In the genomic region with DNA sequence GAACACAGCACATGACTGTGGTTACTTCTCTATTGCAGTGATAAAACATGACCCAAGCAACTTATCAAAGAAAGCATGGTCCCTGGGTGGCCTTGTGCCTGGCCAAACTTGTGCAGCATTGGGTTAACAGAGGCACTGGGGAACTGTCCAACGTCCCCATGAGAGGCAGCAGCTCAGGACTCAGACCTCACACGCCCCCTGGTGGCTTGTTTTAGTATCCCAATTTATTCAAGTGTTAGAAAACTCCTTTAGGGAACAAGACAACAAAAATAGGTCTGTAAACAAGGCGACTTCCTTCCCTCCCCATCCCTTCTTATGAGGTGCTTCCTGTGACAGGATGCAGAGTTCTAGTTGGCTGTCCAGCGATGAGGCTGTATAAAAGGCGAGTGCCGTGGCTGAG, we compare ENCODE assay signal across 8 mouse cellular contexts. TPM values are rescaled to one million over a fixed set of nuclear protein-coding genes. Genes with fewer than 3 reads are reported as not detected.
DNase-seq lines count a peak whose midpoint lies in the region; ATAC-seq and TF ChIP-seq lines count a peak whose summit lies in the region.

No protein-coding gene starts in this region.

- peaks cover 8% of the 10 kb centered on the region; the same call in 1 of the 2 replicates for H3K36me3 ChIP-seq in intestine, embryonic 14.5 days (ENCODE audit: control insufficient read depth, insufficient read depth, low read length)
- no peaks in the 10 kb centered on the region for H3K36me3 ChIP-seq in intestine, embryonic 15.5 days
- H3K36me3 ChIP-seq in ES-E14 (ENCODE audit: control insufficient read depth, insufficient read depth, low read length, poor library complexity, severe bottlenecking) = peaks cover 17% of the 10 kb centered on the region

- no peak for ATAC-seq in intestine, embryonic 14.5 days (replicated peaks; ENCODE audit: low FRiP score, low TSS enrichment, low read depth)
- no peak for ATAC-seq in intestine, embryonic 15.5 days
- peak; percentile 84 for ATAC-seq in megakaryocyte-erythroid progenitor cell, adult 5-6 weeks (replicated peaks; ENCODE audit: low FRiP score, low TSS enrichment, poor library complexity, severe bottlenecking)

- no peak overlapping the region for H3K27ac ChIP-seq in intestine, embryonic 14.5 days (ENCODE audit: low read depth)
- H3K27ac ChIP-seq in intestine, embryonic 15.5 days = no peak overlapping the region
- H3K27ac ChIP-seq in ES-E14 (ENCODE audit: insufficient read depth, low read depth, low read length, poor library complexity, severe bottlenecking) = no peak overlapping the region

- H3K9ac ChIP-seq in intestine, embryonic 14.5 days (ENCODE audit: low read length) = no peak overlapping the region
- no peak overlapping the region for H3K9ac ChIP-seq in intestine, embryonic 15.5 days
- H3K9ac ChIP-seq in ES-E14 (ENCODE audit: insufficient read depth, low read depth, low read length, poor library complexity, severe bottlenecking) = no peak overlapping the region

- 24% methylated on average over 6 of the region's 6 CpGs for whole genome bisulfite sequencing in intestine, embryonic 14.5 days
- 27% methylated on average over 6 of the region's 6 CpGs for WGBS in intestine, embryonic 15.5 days

- no peaks in the 10 kb centered on the region for H3K4me1 ChIP-seq in intestine, embryonic 14.5 days (replicated peaks; ENCODE audit: control insufficient read depth, insufficient read depth, low read length)
- no peaks in the 10 kb centered on the region for H3K4me1 ChIP-seq in intestine, embryonic 15.5 days (replicated peaks)
- peaks cover 0 to 3% of the 10 kb centered on the region in 2 experiments; a peak in 1 of 4 replicates for H3K4me1 ChIP-seq in ES-E14 (ENCODE audit: control insufficient read depth in 2 of 2, insufficient read depth in 2 of 2, low read length in 2 of 2, poor library complexity in 1 of 2)

- DNase-seq in intestine, embryonic 14.5 days (ENCODE audit: low spot score) = peak; percentile 61
- peak; percentile 82 for DNase-seq in ES-E14 (ENCODE audit: low read depth, low spot score)
- DNase-seq in brain, adult 2 months (ENCODE audit: low read depth, low spot score) = peak; percentile 72
- peak; percentile 36 to 65 for DNase-seq in frontal cortex, postnatal 36 days (ENCODE audit: low spot score in 2 of 2)
- peak; percentile 59 to 66 for DNase-seq in layer of hippocampus, postnatal 10 days (ENCODE audit: low spot score in 2 of 2)
- peak; percentile 30 for DNase-seq in thymus, postnatal 25 days

- no peaks in the 10 kb centered on the region for H3K9me3 ChIP-seq in intestine, embryonic 14.5 days (ENCODE audit: control insufficient read depth, low read length)
- no peaks in the 10 kb centered on the region for H3K9me3 ChIP-seq in intestine, embryonic 15.5 days
- no peaks in the 10 kb centered on the region for H3K9me3 ChIP-seq in ES-E14 (ENCODE audit: control insufficient read depth, insufficient read depth, low read depth, low read length)

- H3K4me2 ChIP-seq in intestine, embryonic 14.5 days (ENCODE audit: low read length) = no peak overlapping the region
- H3K4me2 ChIP-seq in intestine, embryonic 15.5 days (replicated peaks) = no peak overlapping the region

- in situ Hi-C loops in ES-E14 (cut with MboI; ENCODE audit: low sequenced_read_pairs in 2 of 2, unreplicated experiment in 2 of 2) = no loop called here

- no peaks in the 10 kb centered on the region for H3K27me3 ChIP-seq in intestine, embryonic 14.5 days (replicated peaks; ENCODE audit: control insufficient read depth, insufficient read depth, low read length)
- no peaks in the 10 kb centered on the region for H3K27me3 ChIP-seq in intestine, embryonic 15.5 days (replicated peaks)

- no peak overlapping the region for H3K4me3 ChIP-seq in intestine, embryonic 14.5 days (ENCODE audit: low read depth, low read length)
- H3K4me3 ChIP-seq in intestine, embryonic 15.5 days (replicated peaks) = no peak overlapping the region
- H3K4me3 ChIP-seq in ES-E14 (ENCODE audit: insufficient read depth in 1 of 2, low read depth in 1 of 2, low read length in 2 of 2, poor library complexity in 1 of 2, severe bottlenecking in 1 of 2) = no peak overlapping the region

TF ChIP-seq in ES-E14, 5 proteins besides CTCF, POLR2A, EP300 and RAD21:
- no peak for TF ChIP-seq HCFC1 (IDR thresholded peaks at IDR 0.05; ENCODE audit: borderline replicate concordance, insufficient read depth, low read length)
- no peak for TF ChIP-seq MAFK (IDR thresholded peaks at IDR 0.05; ENCODE audit: insufficient read depth, low read depth, low read length)
- TF ChIP-seq ZC3H11A (IDR thresholded peaks at IDR 0.05; ENCODE audit: borderline replicate concordance, low read depth, low read length) = peak; percentile 34; the same call in 1 of the 2 replicates

RNA-seq across cellular contexts. Expression of a gene that starts 8.7 kb away (rescaled TPM):
- 18.5 and 20.0 TPM in 2 replicates for polyA plus RNA-seq in intestine, embryonic 14.5 days (2014; fragmentation: Nextera tagmentation; extraction: Ambion mirVana)
- 27.6 and 29.9 TPM in 2 replicates for polyA plus RNA-seq in intestine, embryonic 15.5 days (2015; fragmentation: Nextera tagmentation; extraction: Ambion mirVana)
- 40.3 and 58.1 TPM in 2 replicates for total RNA-seq in ES-E14 (2012; rRNA removed)
- total RNA-seq in layer of hippocampus, postnatal 10 days (2021) = 1 to 10 TPM; 7.7 to 9.2 TPM
- total RNA-seq in megakaryocyte-erythroid progenitor cell, adult 5-6 weeks (2014; fragmentation: Nextera tagmentation) = 21.1 and 23.5 TPM in 2 replicates
- 27.3 and 28.6 TPM in 2 replicates for total RNA-seq in megakaryocyte-erythroid progenitor cell, adult 5-6 weeks (2017)

RNA-seq across cellular contexts. Expression of a gene that starts 27.0 kb away (rescaled TPM):
- polyA plus RNA-seq in intestine, embryonic 14.5 days (2014; fragmentation: Nextera tagmentation; extraction: Ambion mirVana) = 3.4 and 3.7 TPM in 2 replicates
- 4.1 and 4.9 TPM in 2 replicates for polyA plus RNA-seq in intestine, embryonic 15.5 days (2015; fragmentation: Nextera tagmentation; extraction: Ambion mirVana)
- total RNA-seq in ES-E14 (2012; rRNA removed) = 0.63 and 1.7 TPM in 2 replicates
- 10 to 100 TPM; 12.1 to 13.6 TPM for total RNA-seq in layer of hippocampus, postnatal 10 days (2021)
- not detected in 2 replicates for total RNA-seq in megakaryocyte-erythroid progenitor cell, adult 5-6 weeks (2014; fragmentation: Nextera tagmentation)
- not detected in 2 replicates for total RNA-seq in megakaryocyte-erythroid progenitor cell, adult 5-6 weeks (2017)

RNA-seq across cellular contexts. Expression of a gene that starts 38.3 kb away (rescaled TPM):
- polyA plus RNA-seq in intestine, embryonic 14.5 days (2014; fragmentation: Nextera tagmentation; extraction: Ambion mirVana) = 28.7 and 32.1 TPM in 2 replicates
- polyA plus RNA-seq in intestine, embryonic 15.5 days (2015; fragmentation: Nextera tagmentation; extraction: Ambion mirVana) = 29.1 and 37.5 TPM in 2 replicates
- 62.6 and 95.1 TPM in 2 replicates for total RNA-seq in ES-E14 (2012; rRNA removed)
- 10 to 100 TPM; 29.7 to 32.3 TPM for total RNA-seq in layer of hippocampus, postnatal 10 days (2021)
- total RNA-seq in megakaryocyte-erythroid progenitor cell, adult 5-6 weeks (2014; fragmentation: Nextera tagmentation) = 18.7 and 23.5 TPM in 2 replicates
- total RNA-seq in megakaryocyte-erythroid progenitor cell, adult 5-6 weeks (2017) = 9.3 and 11.6 TPM in 2 replicates

RNA-seq across cellular contexts. Expression of a gene that starts 48.2 kb away (rescaled TPM):
- polyA plus RNA-seq in intestine, embryonic 14.5 days (2014; fragmentation: Nextera tagmentation; extraction: Ambion mirVana) = 0.05 and 0.11 TPM in 2 replicates
- polyA plus RNA-seq in intestine, embryonic 15.5 days (2015; fragmentation: Nextera tagmentation; extraction: Ambion mirVana) = 0.03 TPM in 1 of 2 replicates, not detected in the other
- total RNA-seq in ES-E14 (2012; rRNA removed) = 1.3 and 3.1 TPM in 2 replicates
- under 1 TPM; 0.29 to 0.89 TPM for total RNA-seq in layer of hippocampus, postnatal 10 days (2021)
- total RNA-seq in megakaryocyte-erythroid progenitor cell, adult 5-6 weeks (2014; fragmentation: Nextera tagmentation) = not detected in 2 replicates
- total RNA-seq in megakaryocyte-erythroid progenitor cell, adult 5-6 weeks (2017) = not detected in 2 replicates

Comparison
In these comparisons a context has a peak if more than half of its experiments do, and no peak if none do; other contexts are left out.
1. DNase-seq: peak in every context shown above with its lines; median percentile 82 in ES-E14; 72 in brain, adult 2 months; 62 in layer of hippocampus, postnatal 10 days; 61 in intestine, embryonic 14.5 days; 50 in frontal cortex, postnatal 36 days; 30 in thymus, postnatal 25 days.